Mouse (Mus musculus) heart, adult 2 months (tissue): Measurements from ENCODE around the gene 2010300C02Rik. TPM values are rescaled to one million over a fixed set of nuclear protein-coding genes. Genes with fewer than 3 reads are reported as not detected.

Experiments used
- DNase-seq, 2 experiments: peaks; one replicate each; pipeline ENCODE4 v3.0.0; 2021
- H3K27ac ChIP-seq: fragments of 200-600 bp; 2 replicates; pipeline ENCODE4 v1.8.1; 2022
- H3K27me3 ChIP-seq: fragments of 200-500 bp; 2 replicates; pipeline ENCODE4 v1.6.1; 2012; ENCODE audit warnings: mild to moderate bottlenecking, low read length, inconsistent platforms, mixed read lengths; ENCODE audit not compliant: control insufficient read depth, insufficient read depth
- H3K36me3 ChIP-seq: fragments of 200-500 bp; 2 replicates; pipeline ENCODE4 v1.6.1; 2012; ENCODE audit warnings: low read length, inconsistent platforms; ENCODE audit not compliant: control insufficient read depth, insufficient read depth
- H3K4me1 ChIP-seq: fragments of 200-500 bp; 2 replicates; pipeline ENCODE4 v1.6.1; 2011; ENCODE audit warnings: low read length; ENCODE audit not compliant: control insufficient read depth, insufficient read depth
- H3K4me3 ChIP-seq: fragments of 200-600 bp; 2 replicates; pipeline ENCODE4 v1.8.1; 2022
- H3K79me2 ChIP-seq: fragments of 200-500 bp; replicated peaks from 2 replicates; pipeline ENCODE4 v1.6.1; 2012; ENCODE audit warnings: mild to moderate bottlenecking, inconsistent platforms, low read length, moderate library complexity, mixed read lengths; ENCODE audit not compliant: control insufficient read depth, insufficient read depth
- H3K9ac ChIP-seq: fragments of 200-500 bp; 2 replicates; pipeline ENCODE4 v1.6.1; 2012; ENCODE audit warnings: low read depth, mild to moderate bottlenecking, control low read depth, inconsistent platforms, low read length, mixed read lengths
- CTCF ChIP-seq: fragments of 200-600 bp; IDR thresholded peaks from 2 replicates; pipeline ENCODE4 v1.8.1; 2022; ENCODE audit warnings: antibody characterized with exemption, mild to moderate bottlenecking, moderate library complexity
- EP300 ChIP-seq: fragments of 200-500 bp; IDR thresholded peaks from 2 replicates; pipeline ENCODE4 v1.6.1; 2011; ENCODE audit warnings: low read depth, low read length, control low read depth; ENCODE audit not compliant: insufficient read depth
- POLR2A ChIP-seq: fragments of 200-500 bp; IDR thresholded peaks from 2 replicates; pipeline ENCODE4 v1.6.1; 2011; ENCODE audit warnings: mild to moderate bottlenecking, low read depth, low read length, control low read depth; ENCODE audit not compliant: insufficient read depth
- WGBS: fragments of 180-500 bp; shearing (Covaris S2); methylation state at CpG from one replicate; pipeline ENCODE4 v1.1.7; 2018; 5-methylcytosine and 5-hydroxymethylcytosine counted together
- intact Hi-C: fragments of 180-260 bp; cut with DNase I; formaldehyde crosslinking; loops from one replicate; pipeline ENCODE4 v1.15.1; 2025
- polyA plus RNA-seq: library from polyadenylated mRNA; depleted of rRNA; stranded (reverse); fragments of >200 nt; gene quantifications from 2 replicates; pipeline ENCODE4 v1.2.3, GENCODE M21; 2012
- total RNA-seq, 2 experiments: library from RNA; stranded (reverse); gene quantifications; 2 replicates each; pipeline ENCODE4 v1.2.3; 2021

The 2010300C02Rik gene
- total and polyA plus RNA-seq, 3 experiments, result 0.55 to 1.1 (median 0.60) TPM

DNA sequence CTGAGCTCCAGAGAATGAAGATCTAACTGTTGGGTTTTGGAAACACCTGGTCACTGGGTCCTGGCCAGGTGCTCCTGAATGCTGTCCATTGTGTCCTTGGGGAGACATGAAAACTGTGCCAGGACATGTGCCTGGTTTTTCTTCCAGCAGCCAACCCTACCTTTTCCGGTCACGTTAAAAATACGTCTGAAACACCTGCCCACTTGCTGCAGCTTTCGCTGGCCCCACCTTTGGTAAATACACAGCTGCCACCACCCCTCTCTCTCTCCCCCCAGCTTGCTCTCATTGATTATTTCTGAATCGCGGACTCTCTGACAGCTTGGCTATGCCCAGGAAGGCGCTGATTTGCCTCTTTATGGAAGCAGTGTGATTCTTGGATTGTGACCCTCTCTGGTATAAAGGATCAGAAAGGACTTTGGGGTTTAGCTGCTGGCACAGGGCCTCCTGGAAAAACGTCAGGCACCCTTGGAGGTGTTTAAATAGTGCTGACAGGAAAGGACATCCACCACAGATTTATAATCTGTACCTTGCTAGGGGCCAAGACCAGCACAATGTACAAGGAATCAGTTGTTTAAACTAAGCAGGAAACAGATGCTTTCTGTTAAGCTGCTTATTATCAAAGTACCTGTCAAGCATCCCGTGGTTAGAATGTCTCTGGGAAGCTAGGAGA lies 136.0 kb downstream of the 2010300C02Rik start:
- Histone ChIP-seq H3K4me1 (peaks cover 5% of the 10 kb centered on the region), H3K27ac (no peak overlapping the region), H3K36me3 (no peaks in the 10 kb centered on the region), H3K27me3 (no peaks in the 10 kb centered on the region), H3K79me2 (no peaks in the 10 kb centered on the region), H3K4me3 (no peak overlapping the region), H3K9ac (no peak overlapping the region)
- no peak for DNase-seq
- intact Hi-C loops, result no loop called here
- TF ChIP-seq EP300 (no peak), CTCF (no peak), POLR2A (no peak)
- 53% methylated on average over 9 of the region's 9 CpGs for WGBS

DNA sequence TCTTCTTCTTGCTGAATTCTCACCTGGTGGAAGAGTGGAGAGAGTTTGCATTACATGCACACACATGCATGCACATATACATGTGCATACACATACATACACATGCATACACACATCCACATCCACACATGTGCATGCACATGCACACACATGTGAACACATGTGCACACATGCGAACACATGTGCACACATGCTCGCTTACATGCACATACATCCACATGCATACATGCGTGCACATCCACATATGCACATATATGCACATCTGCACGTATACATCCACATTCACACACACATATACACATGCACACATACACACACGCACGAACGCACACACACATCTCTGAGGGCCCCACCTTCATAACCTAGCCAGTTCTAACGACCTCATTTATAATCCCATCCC lies 136.7 kb downstream of the 2010300C02Rik start:
- Histone ChIP-seq H3K4me1 (peaks cover 5% of the 10 kb centered on the region), H3K36me3 (no peaks in the 10 kb centered on the region), H3K27me3 (no peaks in the 10 kb centered on the region), H3K27ac (no peak overlapping the region), H3K4me3 (no peak overlapping the region), H3K9ac (no peak overlapping the region), H3K79me2 (no peaks in the 10 kb centered on the region)
- TF ChIP-seq EP300 (no peak), POLR2A (no peak), CTCF (no peak)
- intact Hi-C loops, result no loop called here
- DNase-seq, result no peak
- WGBS, result 92% methylated on average over 8 of the region's 8 CpGs

DNA sequence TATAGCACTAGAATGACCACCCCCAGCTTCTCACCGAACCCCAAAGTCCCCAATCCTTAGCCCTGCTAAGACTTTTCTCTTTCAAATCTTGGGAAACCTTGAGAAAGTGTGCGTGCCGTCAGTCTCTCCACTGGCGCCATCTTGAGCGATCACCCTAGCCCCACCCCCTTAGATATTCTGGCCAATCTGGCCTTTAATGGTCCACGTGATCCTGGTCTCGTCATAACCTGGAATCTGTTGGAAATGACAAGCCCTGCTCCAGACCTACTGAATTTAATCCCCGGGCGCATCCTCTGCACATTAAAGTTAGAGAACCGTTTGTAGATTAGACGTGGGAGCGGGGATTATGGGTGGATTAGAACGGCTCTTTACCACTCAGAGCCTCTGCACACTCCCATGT lies 140.2 kb downstream of the 2010300C02Rik start:
- no peaks in the 10 kb centered on the region for H3K4me1 ChIP-seq
- no peaks in the 10 kb centered on the region for H3K79me2 ChIP-seq
- no peak for TF ChIP-seq EP300
- no peak for TF ChIP-seq CTCF
- no peak for TF ChIP-seq POLR2A
- no peak overlapping the region for H3K27ac ChIP-seq
- intact Hi-C loops, result no loop called here
- WGBS, result 95% methylated on average over 13 of the region's 13 CpGs
- H3K36me3 ChIP-seq, result no peaks in the 10 kb centered on the region
- no peak overlapping the region for H3K4me3 ChIP-seq
- H3K27me3 ChIP-seq, result no peaks in the 10 kb centered on the region
- DNase-seq, result no peak
- no peak overlapping the region for H3K9ac ChIP-seq

DNA sequence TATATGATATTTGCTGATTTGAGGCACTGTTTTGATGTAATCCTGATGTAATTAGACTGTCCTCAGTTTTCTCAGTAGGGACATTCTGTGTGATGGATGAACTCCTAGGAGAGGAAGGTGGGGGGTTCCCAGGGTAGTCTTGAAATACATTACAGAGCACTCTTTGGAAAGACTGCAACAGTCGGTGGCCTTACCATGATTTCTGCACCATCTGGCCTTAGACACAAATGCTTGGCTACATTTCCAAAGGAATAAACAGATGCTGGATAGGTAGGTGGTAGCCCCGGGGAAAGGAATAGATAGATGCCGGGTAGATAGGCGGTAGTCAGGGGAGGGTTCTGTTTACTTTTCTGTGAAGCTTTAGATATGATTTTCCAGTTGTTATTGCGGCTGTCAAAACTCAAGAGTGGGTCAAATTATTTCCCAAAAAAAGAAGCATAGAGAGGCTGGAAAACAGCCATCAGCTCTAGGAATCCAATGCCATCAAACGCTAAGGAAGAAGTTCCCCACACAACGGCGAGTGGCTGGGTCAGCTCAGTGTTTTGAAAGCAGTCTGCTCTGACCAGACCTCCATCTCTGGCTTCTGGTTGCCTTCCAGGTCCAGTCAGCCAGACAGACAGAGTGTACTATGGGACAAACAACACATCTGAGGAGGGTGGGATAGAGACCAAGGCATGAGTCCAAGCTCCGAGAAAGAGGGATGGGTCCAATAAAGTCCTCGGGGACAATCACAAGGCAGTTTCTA lies 147.2 kb downstream of the 2010300C02Rik start:
- DNase-seq, result peak in 1 of 2 experiments; percentile 12

DNA sequence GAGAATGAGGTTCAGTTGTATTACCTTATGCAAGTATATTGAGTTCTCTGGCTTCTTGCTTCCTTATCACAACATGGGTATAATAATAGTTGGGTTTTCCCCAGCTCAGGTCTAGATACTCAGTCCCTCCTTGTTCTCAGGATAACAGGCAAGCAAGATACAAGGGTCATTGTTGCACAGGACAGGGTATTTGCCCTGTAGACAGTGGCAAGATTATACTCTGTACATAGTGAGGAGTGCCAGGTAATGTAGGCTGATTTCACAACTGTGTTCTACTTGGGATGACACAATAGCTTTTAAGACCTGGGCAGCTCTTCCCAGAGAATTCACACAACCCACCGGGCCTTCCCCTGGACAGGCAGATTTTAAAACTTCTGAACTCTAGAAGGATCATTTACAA lies 151.5 kb downstream of the 2010300C02Rik start:
- Histone ChIP-seq H3K36me3 (no peaks in the 10 kb centered on the region), H3K79me2 (no peaks in the 10 kb centered on the region), H3K4me1 (no peaks in the 10 kb centered on the region), H3K27ac (no peak overlapping the region), H3K9ac (no peak overlapping the region), H3K27me3 (no peaks in the 10 kb centered on the region), H3K4me3 (no peak overlapping the region)
- DNase-seq, result no peak
- no peak for TF ChIP-seq EP300
- no peak for TF ChIP-seq CTCF
- TF ChIP-seq POLR2A, result no peak
- intact Hi-C loops, result no loop called here
- 88% methylated on average over 1 of the region's 1 CpGs for WGBS

More for the DNA sequence above, 147.2 kb downstream of the 2010300C02Rik start:
- no peaks in the 10 kb centered on the region for H3K79me2 ChIP-seq
- H3K36me3 ChIP-seq, result no peaks in the 10 kb centered on the region
- intact Hi-C loops, result no loop called here
- no peak overlapping the region for H3K4me3 ChIP-seq
- H3K27me3 ChIP-seq, result no peaks in the 10 kb centered on the region
- no peak overlapping the region for H3K9ac ChIP-seq
- no peak overlapping the region for H3K27ac ChIP-seq
- TF ChIP-seq POLR2A, result no peak
- no peak for TF ChIP-seq EP300
- TF ChIP-seq CTCF, result no peak
- H3K4me1 ChIP-seq, result no peaks in the 10 kb centered on the region
- 50% methylated on average over 10 of the region's 10 CpGs for WGBS

DNA sequence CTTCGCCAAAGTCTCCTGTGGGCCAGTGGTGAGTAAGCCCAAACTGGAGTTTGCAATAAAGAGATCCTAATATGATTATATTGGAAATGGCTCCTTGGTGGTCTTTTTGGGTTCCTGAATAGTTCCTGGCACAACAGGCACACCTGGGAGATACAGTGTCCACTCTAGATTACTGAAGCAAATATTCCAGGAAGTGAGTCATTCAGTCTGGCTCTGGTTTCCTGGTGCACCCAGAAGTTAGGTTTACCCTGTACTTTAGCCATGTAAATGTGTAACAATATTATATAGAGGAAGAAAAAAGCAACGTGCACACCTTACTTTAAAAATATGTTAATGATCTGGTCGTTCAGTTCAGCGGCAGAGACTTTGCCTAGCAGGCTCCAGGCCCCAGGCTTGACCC lies 153.1 kb downstream of the 2010300C02Rik start:
- intact Hi-C loops, result no loop called here
- H3K9ac ChIP-seq, result no peak overlapping the region

More for the DNA sequence above, 153.1 kb downstream of the 2010300C02Rik start:
- no peak overlapping the region for H3K4me3 ChIP-seq
- no peak overlapping the region for H3K27ac ChIP-seq
- 69% methylated on average over 4 of the region's 4 CpGs for WGBS
- no peaks in the 10 kb centered on the region for H3K79me2 ChIP-seq
- TF ChIP-seq POLR2A (no peak), CTCF (no peak), EP300 (no peak)
- H3K36me3 ChIP-seq, result no peaks in the 10 kb centered on the region
- H3K4me1 ChIP-seq, result no peaks in the 10 kb centered on the region
- DNase-seq, result no peak
- H3K27me3 ChIP-seq, result no peaks in the 10 kb centered on the region
